9 mouse cellular contexts compared by ENCODE assay signal in the genomic region with DNA sequence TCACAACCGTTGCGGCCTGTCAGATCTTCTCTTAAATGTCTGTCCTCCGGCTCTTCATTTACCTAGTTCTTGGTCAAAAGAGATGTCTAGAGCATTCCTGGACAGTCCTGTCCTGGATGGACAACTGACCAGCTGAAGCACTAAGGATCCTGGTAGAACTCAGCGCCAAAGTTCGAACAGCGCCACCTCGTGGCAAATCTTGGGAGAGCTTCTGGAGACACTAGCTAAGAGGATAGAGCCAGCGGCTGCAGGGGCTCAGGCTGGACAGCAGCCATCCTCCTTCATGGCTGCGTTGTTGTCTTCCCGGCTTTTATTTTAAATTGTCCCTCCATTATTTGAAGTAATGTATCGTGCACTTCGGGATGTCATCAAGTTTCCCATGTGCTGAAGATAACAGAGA. TPM values are rescaled to one million over a fixed set of nuclear protein-coding genes. Genes with fewer than 3 reads are reported as not detected.
DNase-seq lines count a peak whose midpoint lies in the region; ATAC-seq and TF ChIP-seq lines count a peak whose summit lies in the region.
"Had no signal": no experiment of that assay in that cellular context is flagged by ENCODE, and none has a peak within 500 bp of the region (broad histone marks: within the 10 kb centered on the region; RNA-seq: fewer than 3 reads in every experiment).

No protein-coding gene starts in this region.

- H3K27ac ChIP-seq in lung, embryonic 14.5 days (ENCODE audit: low read depth): no peak overlapping the region
- H3K27ac ChIP-seq: hindbrain, embryonic 15.5 days had no signal

- H3K9me3 ChIP-seq in lung, embryonic 14.5 days (ENCODE audit: low read depth, low read length): no peaks in the 10 kb centered on the region
- H3K9me3 ChIP-seq: hindbrain, embryonic 15.5 days had no signal

- peak; percentile 83 for TF ChIP-seq CTCF in lung, embryonic 14.5 days (IDR thresholded peaks at IDR 0.05; ENCODE audit: low read depth)

- 10% methylated on average over 12 of the region's 12 CpGs for WGBS in lung, embryonic 14.5 days

- ATAC-seq in CD4-positive, CD25-positive, alpha-beta regulatory T cell, adult 4 months: peak; percentile 56
- ATAC-seq in erythroid progenitor cell, adult 5-6 weeks (replicated peaks; ENCODE audit: low FRiP score, poor library complexity, severe bottlenecking): 0 out of 2 replicates have a peak, but pooled peaks have one; percentile 50
- no peak for ATAC-seq in lung, embryonic 14.5 days (ENCODE audit: insufficient read depth)
- no peak for ATAC-seq in inflammation-experienced regulatory T-cells, adult 6 months

- H3K4me3 ChIP-seq in lung, embryonic 14.5 days (ENCODE audit: low read depth, low read length): no peak overlapping the region
- H3K4me3 ChIP-seq: hindbrain, embryonic 15.5 days had no signal

- no peak overlapping the region for H3K9ac ChIP-seq in lung, embryonic 14.5 days
- H3K9ac ChIP-seq: hindbrain, embryonic 15.5 days had no signal

- H3K27me3 ChIP-seq in lung, embryonic 14.5 days (ENCODE audit: insufficient read depth, low read length): peaks cover 100% of the 10 kb centered on the region

- no peaks in the 10 kb centered on the region for H3K4me1 ChIP-seq in lung, embryonic 14.5 days (ENCODE audit: insufficient read depth)

- H3K36me3 ChIP-seq in lung, embryonic 14.5 days (ENCODE audit: insufficient read depth): no peaks in the 10 kb centered on the region
- H3K36me3 ChIP-seq: hindbrain, embryonic 15.5 days had no signal

- no peak overlapping the region for H3K4me2 ChIP-seq in lung, embryonic 14.5 days
- H3K4me2 ChIP-seq: hindbrain, embryonic 15.5 days had no signal

- DNase-seq in A20 (ENCODE audit: low read depth, low spot score): peak; percentile 66
- DNase-seq in c-Kit-negative CD71-positive TER-119-positive erythroid progenitor cells, embryonic 14.5 days (ENCODE audit: low read depth, low spot score): peak; percentile 49
- DNase-seq in kidney, postnatal 14 days: peak; percentile 86
- DNase-seq in lung, embryonic 14.5 days: peak; percentile 94
- DNase-seq in right cerebral cortex, adult 2 months (ENCODE audit: low spot score in 2 of 2): peak; percentile 86 to 87

RNA-seq across cellular contexts. Expression of a gene that starts 9.7 kb away (rescaled TPM):
- not detected for polyA plus RNA-seq in CD4-positive, CD25-positive, alpha-beta regulatory T cell, adult 4 months (2017; shearing (Covaris generic))
- not detected in 2 replicates for total RNA-seq in erythroid progenitor cell, adult 5-6 weeks (2015; ENCODE audit: low replicate concordance)
- total RNA-seq in erythroid progenitor cell, adult 5-6 weeks (2017; ENCODE audit: low replicate concordance): not detected in 2 replicates
- polyA plus RNA-seq in lung, embryonic 14.5 days (2014; fragmentation: Nextera tagmentation; extraction: Ambion mirVana): not detected in 2 replicates
- polyA plus RNA-seq in inflammation-experienced regulatory T-cells, adult 6 months (2017; shearing (Covaris generic)): under 1 TPM in 1 of 3 experiments, not detected in 2; 0.15 TPM

RNA-seq across cellular contexts. Expression of a gene that starts 9.9 kb away (rescaled TPM):
- polyA plus RNA-seq in CD4-positive, CD25-positive, alpha-beta regulatory T cell, adult 4 months (2017; shearing (Covaris generic)): not detected
- not detected in 2 replicates for total RNA-seq in erythroid progenitor cell, adult 5-6 weeks (2015; ENCODE audit: low replicate concordance)
- not detected in 2 replicates for total RNA-seq in erythroid progenitor cell, adult 5-6 weeks (2017; ENCODE audit: low replicate concordance)
- 0.04 and 0.12 TPM in 2 replicates for polyA plus RNA-seq in lung, embryonic 14.5 days (2014; fragmentation: Nextera tagmentation; extraction: Ambion mirVana)
- polyA plus RNA-seq in inflammation-experienced regulatory T-cells, adult 6 months (2017; shearing (Covaris generic)): not detected

RNA-seq across cellular contexts. Expression of a gene that starts 21.4 kb away (rescaled TPM):
- polyA plus RNA-seq in CD4-positive, CD25-positive, alpha-beta regulatory T cell, adult 4 months (2017; shearing (Covaris generic)): not detected
- total RNA-seq in erythroid progenitor cell, adult 5-6 weeks (2015; ENCODE audit: low replicate concordance): 0.36 TPM in 1 of 2 replicates, not detected in the other
- not detected in 2 replicates for total RNA-seq in erythroid progenitor cell, adult 5-6 weeks (2017; ENCODE audit: low replicate concordance)
- polyA plus RNA-seq in lung, embryonic 14.5 days (2014; fragmentation: Nextera tagmentation; extraction: Ambion mirVana): 0.11 TPM in 1 of 2 replicates, not detected in the other
- polyA plus RNA-seq in inflammation-experienced regulatory T-cells, adult 6 months (2017; shearing (Covaris generic)): under 1 TPM in 1 of 3 experiments, not detected in 2; 0.15 TPM
- polyA plus RNA-seq: hindbrain, embryonic 15.5 days had no signal

RNA-seq across cellular contexts. Expression of a gene that starts 31.9 kb away (rescaled TPM):
- 100 to 1,000 TPM; 126 to 187 TPM for polyA plus RNA-seq in CD4-positive, CD25-positive, alpha-beta regulatory T cell, adult 4 months (2017; shearing (Covaris generic))
- total RNA-seq in erythroid progenitor cell, adult 5-6 weeks (2015; ENCODE audit: low replicate concordance): 58.0 and 61.2 TPM in 2 replicates
- total RNA-seq in erythroid progenitor cell, adult 5-6 weeks (2017; ENCODE audit: low replicate concordance): 73.0 and 87.4 TPM in 2 replicates
- 93.4 and 93.7 TPM in 2 replicates for polyA plus RNA-seq in lung, embryonic 14.5 days (2014; fragmentation: Nextera tagmentation; extraction: Ambion mirVana)
- 100 to 1,000 TPM; 119 to 137 (median 129) TPM for polyA plus RNA-seq in inflammation-experienced regulatory T-cells, adult 6 months (2017; shearing (Covaris generic))

RNA-seq across cellular contexts. Expression of a gene that starts 36.4 kb away (rescaled TPM):
- polyA plus RNA-seq in CD4-positive, CD25-positive, alpha-beta regulatory T cell, adult 4 months (2017; shearing (Covaris generic)): 10 to 100 TPM; 33.0 to 35.3 TPM
- 5.4 and 7.6 TPM in 2 replicates for total RNA-seq in erythroid progenitor cell, adult 5-6 weeks (2015; ENCODE audit: low replicate concordance)
- 4.6 and 4.8 TPM in 2 replicates for total RNA-seq in erythroid progenitor cell, adult 5-6 weeks (2017; ENCODE audit: low replicate concordance)
- polyA plus RNA-seq in lung, embryonic 14.5 days (2014; fragmentation: Nextera tagmentation; extraction: Ambion mirVana): 35.4 and 42.5 TPM in 2 replicates
- polyA plus RNA-seq in inflammation-experienced regulatory T-cells, adult 6 months (2017; shearing (Covaris generic)): 10 to 100 TPM; 35.5 to 38.0 (median 37.8) TPM

Comparison
In these comparisons a context has a peak if more than half of its experiments do, and no peak if none do; other contexts are left out.
1. ATAC-seq: peak in CD4-positive, CD25-positive, alpha-beta regulatory T cell, adult 4 months (single experiment) and erythroid progenitor cell, adult 5-6 weeks (single experiment); none in lung, embryonic 14.5 days (single experiment) and inflammation-experienced regulatory T-cells, adult 6 months (single experiment).
2. Peak in every context shown above with its lines, with median percentiles within 50 percentile points of each other: DNase-seq.